Mouse (Mus musculus): ENCODE measurements at regions not wholly inside any gene's neighbourhood (a gene's known extent, or its start where the extent isn't known, plus 50 kb on each side); places are given as distances from the start of the nearest gene placed in this dataset.

DNA sequence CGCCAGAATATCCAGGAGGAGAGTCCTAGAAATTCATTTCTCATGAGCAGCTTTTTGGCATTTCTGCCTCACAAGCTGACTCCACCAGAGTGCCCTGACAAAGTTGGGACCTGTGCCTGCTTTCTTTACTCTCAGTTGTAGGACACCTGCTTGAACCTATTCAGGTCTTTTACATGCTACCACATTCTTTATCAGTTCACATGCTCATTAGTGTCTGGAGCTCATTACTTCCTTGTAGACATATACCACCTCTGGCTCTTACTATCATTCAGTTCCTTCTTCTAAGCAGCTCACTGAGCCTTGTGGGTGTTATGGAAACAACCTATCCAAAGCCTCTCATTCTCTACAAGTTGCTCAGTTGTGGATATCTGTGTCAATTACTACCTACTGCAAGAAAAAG, 363.4 kb upstream of the Gm5150 start:
- intact Hi-C loops (cut with DNase I): no loop called here
- DNase-seq: no peak

DNA sequence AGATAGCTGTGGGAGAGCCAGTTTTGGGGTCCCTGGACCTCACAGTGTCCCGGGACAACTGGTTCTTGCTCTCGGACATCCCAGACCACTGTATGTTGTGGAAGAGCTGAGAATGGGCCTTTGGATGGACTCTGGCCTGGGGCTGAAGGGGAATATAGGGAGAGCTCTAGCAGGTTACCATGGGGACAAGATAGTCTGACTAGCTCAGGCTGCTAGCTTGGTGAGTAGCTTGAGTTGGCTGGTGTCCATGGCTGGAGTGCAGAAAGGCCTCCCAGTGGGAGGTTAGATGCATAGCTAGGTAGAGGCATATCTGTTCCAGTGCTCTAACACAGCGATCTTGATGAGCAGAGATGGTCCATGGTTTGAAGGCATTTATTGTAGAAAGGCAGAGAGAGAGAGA, 356.9 kb upstream of the Gm5150 start:
- DNase-seq: no peak
- intact Hi-C loops (cut with DNase I): no loop called here

DNA sequence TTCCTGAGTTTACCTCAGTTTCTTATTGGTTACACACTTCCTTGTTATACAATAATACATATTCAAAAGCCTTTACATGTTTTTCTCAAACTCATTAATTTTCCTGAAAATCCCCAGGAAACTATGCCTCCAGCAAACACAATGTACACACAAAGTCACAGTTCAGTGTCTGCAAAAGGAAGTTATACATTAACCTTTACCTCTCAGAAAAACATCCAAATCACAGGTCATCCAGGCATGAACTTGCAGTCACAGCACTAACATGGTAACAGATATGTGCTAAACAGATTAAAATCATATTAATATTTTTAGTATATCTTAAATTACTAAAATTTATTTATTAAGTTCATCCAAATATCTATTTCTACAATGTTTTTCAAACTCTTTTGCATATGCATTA, 352.8 kb upstream of the Gm5150 start:
- DNase-seq: no peak
- intact Hi-C loops (cut with DNase I): no loop called here

DNA sequence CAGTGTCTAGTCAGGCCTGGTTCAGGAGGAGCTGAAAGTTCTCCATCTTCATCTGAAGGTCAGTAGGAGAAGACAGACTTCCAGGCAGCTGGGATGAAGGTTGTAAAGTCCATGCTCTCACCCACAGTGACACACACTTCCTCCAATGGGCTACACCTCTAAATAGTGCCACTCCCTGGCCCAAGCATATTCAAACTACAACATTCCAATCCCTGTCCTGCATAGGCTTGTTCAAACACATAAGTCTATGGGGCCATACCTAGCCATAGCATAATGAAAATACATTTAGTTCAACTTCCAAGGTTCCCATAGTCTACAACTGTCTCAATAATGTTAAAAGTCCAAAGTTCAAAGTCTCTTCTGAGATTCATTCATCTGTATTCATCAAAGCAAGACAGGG, 324.5 kb upstream of the Gm5150 start:
- DNase-seq: no peak
- intact Hi-C loops (cut with DNase I): no loop called here

DNA sequence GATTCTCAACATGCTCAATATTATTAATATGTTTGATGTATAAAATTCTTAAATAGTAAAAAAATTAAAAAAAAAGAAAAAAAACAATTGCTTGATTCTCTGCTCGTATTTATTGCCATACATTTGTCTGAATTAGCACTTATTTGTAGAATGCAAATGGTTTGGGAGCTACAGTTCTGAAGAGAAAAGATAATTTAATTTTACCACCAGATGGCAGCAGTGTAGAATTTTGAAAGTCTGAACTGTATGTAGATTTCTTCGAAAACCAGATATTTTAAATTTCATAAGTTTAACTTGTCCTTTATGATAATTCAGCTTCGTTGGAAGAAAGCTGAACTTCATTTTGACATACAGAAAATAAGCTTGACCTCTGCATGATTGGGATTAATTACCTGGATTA, 304.6 kb upstream of the Gm5150 start:
- intact Hi-C loops (cut with DNase I): loop anchor here (5.0 kb wide), 1 partner anchor 1511 kb away; no protein-coding TSS in a partner anchor

DNA sequence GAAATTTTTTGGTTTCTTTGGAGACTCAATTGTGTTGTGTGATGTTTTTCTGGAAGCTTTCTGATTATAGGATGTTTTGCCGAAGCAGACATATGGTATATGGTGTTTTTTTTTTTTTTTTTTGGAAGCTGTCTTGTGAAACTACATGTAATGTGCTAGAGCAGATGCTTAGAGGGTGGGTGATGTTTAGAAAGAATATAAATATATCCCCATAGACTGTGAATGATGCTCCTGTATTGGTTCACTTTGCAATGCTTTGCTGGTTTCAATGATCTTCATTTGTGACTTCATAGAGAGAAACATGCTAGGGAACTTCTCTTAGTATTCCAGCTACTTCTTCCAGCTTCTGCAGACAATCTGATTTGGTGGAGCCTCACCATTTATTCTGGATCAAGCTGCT, 271.2 kb upstream of the Gm5150 start:
- intact Hi-C loops (cut with DNase I): no loop called here
- DNase-seq: no peak

More for the DNA sequence above, 304.6 kb upstream of the Gm5150 start:
- no peak for DNase-seq

All from heart, postnatal 14 days (tissue).